Mouse (Mus musculus) retina, postnatal 7 days (tissue): ENCODE results near the gene 1700028J19Rik.
"Not testable (repeated sequence)": the region's sequence is repeated elsewhere in the genome, so short reads cannot be mapped to it uniquely, and the experiment has no call there.

Experiments
- DNase-seq: peaks from one replicate; pipeline ENCODE4 v3.0.0-alpha.2; 2012; ENCODE audit warnings: low read depth, low spot score

The 1700028J19Rik gene

GRCm38 (mm10) chr7:44250732-44251275, 4.3 kb upstream of the 1700028J19Rik start:
- DNase-seq: not testable (repeated sequence)

- DNase-seq: no peak
Observed at GRCm38 (mm10) chr7:44249248-44249647, 2.8 kb upstream of the 1700028J19Rik start.

- DNase-seq: no peak
Observed at GRCm38 (mm10) chr7:44247971-44248370, 1.5 kb upstream of the 1700028J19Rik start.

GRCm38 (mm10) chr7:44246984-44247470, 532 bp upstream of the 1700028J19Rik start:
- DNase-seq: peak; percentile 53

- no peak for DNase-seq
Observed at GRCm38 (mm10) chr7:44244080-44244479, 2.4 kb downstream of the 1700028J19Rik start.

- DNase-seq: no peak
Observed at GRCm38 (mm10) chr7:44241163-44241562, 5.3 kb downstream of the 1700028J19Rik start.

- no peak for DNase-seq
Observed at GRCm38 (mm10) chr7:44240712-44241111, 5.8 kb downstream of the 1700028J19Rik start.

- DNase-seq: no peak
Observed at GRCm38 (mm10) chr7:44239913-44240312, 6.6 kb downstream of the 1700028J19Rik start.

GRCm38 (mm10) chr7:44235909-44236308, 10.6 kb downstream of the 1700028J19Rik start, which contains the start of gene Gm36864:
Gene Gm36864, plus strand, starts transcription at chr7:44236177.
- no peak for DNase-seq

- no peak for DNase-seq
Observed at GRCm38 (mm10) chr7:44225076-44225475, 21.4 kb downstream of the 1700028J19Rik start, which contains the start of gene Klk1. Gene Klk1, plus strand, starts transcription at chr7:44225360.

GRCm38 (mm10) chr7:44222335-44222734, 24.2 kb downstream of the 1700028J19Rik start:
- not testable (repeated sequence) for DNase-seq

GRCm38 (mm10) chr7:44221601-44222000, 24.9 kb downstream of the 1700028J19Rik start:
- not testable (repeated sequence) for DNase-seq

GRCm38 (mm10) chr7:44215645-44216044, 30.9 kb downstream of the 1700028J19Rik start, which contains the start of gene Klk1b5:
Gene Klk1b5, plus strand, starts transcription at chr7:44215945.
- no peak for DNase-seq

- no peak for DNase-seq
Observed at GRCm38 (mm10) chr7:44208307-44208706, 38.2 kb downstream of the 1700028J19Rik start.

GRCm38 (mm10) chr7:44207135-44207534, 39.4 kb downstream of the 1700028J19Rik start, which contains the start of gene Klk1b4:
Gene Klk1b4, plus strand, starts transcription at chr7:44207435.
- DNase-seq: not testable (repeated sequence)

GRCm38 (mm10) chr7:44197891-44198290, 48.6 kb downstream of the 1700028J19Rik start, which contains the start of gene Klk1b3:
Gene Klk1b3, plus strand, starts transcription at chr7:44198191.
- DNase-seq: no peak

GRCm38 (mm10) chr7:44193466-44193865, 53.0 kb downstream of the 1700028J19Rik start:
- DNase-seq: not testable (repeated sequence)

- not testable (repeated sequence) for DNase-seq
Observed at GRCm38 (mm10) chr7:44187936-44188335, 58.6 kb downstream of the 1700028J19Rik start, which contains the start of gene Klk1b24. Gene Klk1b24, plus strand, starts transcription at chr7:44188236.

GRCm38 (mm10) chr7:44186516-44186915, 60.0 kb downstream of the 1700028J19Rik start:
- DNase-seq: not testable (repeated sequence)
